Mouse (Mus musculus) lung, postnatal 0 days (tissue): ENCODE measurements around the gene Enox1.

Source experiments
- CTCF ChIP-seq: IDR thresholded peaks from 2 replicates; pipeline ENCODE4 v1.5.1; 2016; ENCODE audit warnings: antibody characterized with exemption, mild to moderate bottlenecking
- EP300 ChIP-seq: IDR thresholded peaks from 2 replicates; pipeline ENCODE4 v1.6.1; 2016; ENCODE audit warnings: antibody characterized with exemption, mild to moderate bottlenecking, control low read depth

- TF ChIP-seq CTCF (no peak), EP300 (no peak)
Measured at GRCm38 (mm10) chr14:77369070-77369469, 212.5 kb downstream of the Enox1 start.
